Mouse (Mus musculus): ENCODE results near the gene Hist1h2ae. TPM values are rescaled to one million over a fixed set of nuclear protein-coding genes. Genes with fewer than 3 reads are reported as not detected.
"Not testable (repeated sequence)": the region's sequence is repeated elsewhere in the genome, so short reads cannot be mapped to it uniquely, and the experiment has no call there.

Hist1h2ae gene
- polyA plus RNA-seq, 1 experiment from 2014 or later = 53.3 TPM

- peak overlapping the region; percentile 72 for H3K4me2 ChIP-seq (replicated peaks)
- under 1% methylated on average over 15 of the region's 15 CpGs for WGBS
- no peaks in the 10 kb centered on the region for H3K9me3 ChIP-seq (replicated peaks)
- peak overlapping the region; percentile 26; the same call in 1 of the 2 replicates for H3K9ac ChIP-seq
- H3K36me3 ChIP-seq = no peaks in the 10 kb centered on the region
- H3K4me3 ChIP-seq (replicated peaks) = peak overlapping the region; percentile 61
- H3K4me1 ChIP-seq = peaks cover 29% of the 10 kb centered on the region
- peak overlapping the region; percentile 92 for H3K27ac ChIP-seq (replicated peaks)
- ATAC-seq (ENCODE audit: insufficient number of reproducible peaks, low FRiP score, low TSS enrichment, low read depth) = no peak
- no peaks in the 10 kb centered on the region for H3K27me3 ChIP-seq
Measured at GRCm38 (mm10) chr13:23534368-23535131, 36.5 kb downstream of the Hist1h2ae start.

GRCm38 (mm10) chr13:23533560-23534367 lies 37.3 kb downstream of the Hist1h2ae start, which contains the start of gene Hist1h2af:
Gene Hist1h2af, plus strand, starts transcription at chr13:23533906.
- WGBS = under 1% methylated on average over 28 of the region's 53 CpGs
- peak; percentile 52 for ATAC-seq (ENCODE audit: insufficient number of reproducible peaks, low FRiP score, low TSS enrichment, low read depth)

GRCm38 (mm10) chr13:23532262-23533075 lies 38.6 kb downstream of the Hist1h2ae start:
- 16% methylated on average over 9 of the region's 9 CpGs for WGBS

More at GRCm38 (mm10) chr13:23533560-23534367, 37.3 kb downstream of the Hist1h2ae start, which contains the start of gene Hist1h2af:
- H3K27me3 ChIP-seq; H3K9me3 ChIP-seq (replicated peaks); H3K36me3 ChIP-seq: not testable (repeated sequence)
- Histone ChIP-seq H3K4me2 (replicated peaks) (peak within 1 kb of the TSS; percentile 72), H3K4me1 (peaks cover 34% of the 10 kb centered on the region), H3K27ac (replicated peaks) (peak within 1 kb of the TSS; percentile 99), H3K4me3 (replicated peaks) (peak within 1 kb of the TSS; percentile 61), H3K9ac (peak within 1 kb of the TSS; percentile 26; the same call in 1 of the 2 replicates)

GRCm38 (mm10) chr13:23530901-23531875 lies 39.8 kb downstream of the Hist1h2ae start, which contains the start of gene Hist1h4h:
Gene Hist1h4h, plus strand, starts transcription at chr13:23531050.
- Histone ChIP-seq H3K4me1 (peaks cover 30% of the 10 kb centered on the region), H3K36me3 (no peaks in the 10 kb centered on the region), H3K4me2 (replicated peaks) (peak within 1 kb of the TSS; percentile 72), H3K4me3 (replicated peaks) (peak within 1 kb of the TSS; percentile 61), H3K27ac (replicated peaks) (peak within 1 kb of the TSS; percentile 99), H3K9me3 (replicated peaks) (no peaks in the 10 kb centered on the region), H3K9ac (peak within 1 kb of the TSS; percentile 71), H3K27me3 (no peaks in the 10 kb centered on the region)
- under 1% methylated on average over 58 of the region's 70 CpGs for WGBS
- peak; percentile 87 for ATAC-seq (ENCODE audit: insufficient number of reproducible peaks, low FRiP score, low TSS enrichment, low read depth)

More at GRCm38 (mm10) chr13:23532262-23533075, 38.6 kb downstream of the Hist1h2ae start:
- no peak for ATAC-seq (ENCODE audit: insufficient number of reproducible peaks, low FRiP score, low TSS enrichment, low read depth)
- H3K4me3 ChIP-seq (replicated peaks) = peak overlapping the region; percentile 61
- H3K4me1 ChIP-seq = peaks cover 35% of the 10 kb centered on the region
- H3K4me2 ChIP-seq (replicated peaks) = peak overlapping the region; percentile 72
- no peaks in the 10 kb centered on the region for H3K36me3 ChIP-seq
- H3K27me3 ChIP-seq = no peaks in the 10 kb centered on the region
- H3K9me3 ChIP-seq (replicated peaks) = no peaks in the 10 kb centered on the region
- peak overlapping the region; percentile 99 for H3K27ac ChIP-seq (replicated peaks)
- 0 out of 2 replicates have a peak overlapping the region, but pooled peaks have one; percentile 18 for H3K9ac ChIP-seq

- no peaks in the 10 kb centered on the region for H3K36me3 ChIP-seq
- H3K4me2 ChIP-seq (replicated peaks) = peak overlapping the region; percentile 72
- H3K4me1 ChIP-seq = peaks cover 34% of the 10 kb centered on the region
- peak overlapping the region; percentile 71 for H3K9ac ChIP-seq
- peak overlapping the region; percentile 61 for H3K4me3 ChIP-seq (replicated peaks)
- H3K9me3 ChIP-seq (replicated peaks) = no peaks in the 10 kb centered on the region
- H3K27ac ChIP-seq (replicated peaks) = peak overlapping the region; percentile 99
- no peak for ATAC-seq (ENCODE audit: insufficient number of reproducible peaks, low FRiP score, low TSS enrichment, low read depth)
- under 1% methylated on average over 20 of the region's 20 CpGs for WGBS
- no peaks in the 10 kb centered on the region for H3K27me3 ChIP-seq
Measured at GRCm38 (mm10) chr13:23530181-23530900, 40.7 kb downstream of the Hist1h2ae start.

GRCm38 (mm10) chr13:23529480-23530165 lies 41.4 kb downstream of the Hist1h2ae start:
- H3K9me3 ChIP-seq (replicated peaks) = no peaks in the 10 kb centered on the region
- H3K4me2 ChIP-seq (replicated peaks) = peak overlapping the region; percentile 72
- peak overlapping the region; percentile 61 for H3K4me3 ChIP-seq (replicated peaks)
- H3K36me3 ChIP-seq = no peaks in the 10 kb centered on the region
- peak overlapping the region; percentile 99 for H3K27ac ChIP-seq (replicated peaks)
- H3K9ac ChIP-seq = peak overlapping the region; percentile 71; the same call in 1 of the 2 replicates
- H3K4me1 ChIP-seq = peaks cover 30% of the 10 kb centered on the region
- 27% methylated on average over 2 of the region's 2 CpGs for WGBS
- ATAC-seq (ENCODE audit: insufficient number of reproducible peaks, low FRiP score, low TSS enrichment, low read depth) = no peak
- no peaks in the 10 kb centered on the region for H3K27me3 ChIP-seq

GRCm38 (mm10) chr13:23529005-23529404 lies 42.0 kb downstream of the Hist1h2ae start:
- H3K9me3 ChIP-seq (replicated peaks) = no peaks in the 10 kb centered on the region
- H3K27me3 ChIP-seq = no peaks in the 10 kb centered on the region
- H3K4me3 ChIP-seq (replicated peaks) = no peak overlapping the region
- WGBS = 81% methylated on average over 5 of the region's 5 CpGs
- no peak overlapping the region for H3K4me2 ChIP-seq (replicated peaks)
- H3K36me3 ChIP-seq = no peaks in the 10 kb centered on the region
- ATAC-seq (ENCODE audit: insufficient number of reproducible peaks, low FRiP score, low TSS enrichment, low read depth) = no peak
- no peak overlapping the region for H3K9ac ChIP-seq
- no peak overlapping the region for H3K27ac ChIP-seq (replicated peaks)
- H3K4me1 ChIP-seq = peaks cover 26% of the 10 kb centered on the region

- peak overlapping the region; percentile 44 for H3K9ac ChIP-seq
Measured at GRCm38 (mm10) chr13:23526312-23526711, 44.7 kb downstream of the Hist1h2ae start.

GRCm38 (mm10) chr13:23525901-23526300 lies 45.1 kb downstream of the Hist1h2ae start:
- Histone ChIP-seq H3K27me3 (no peaks in the 10 kb centered on the region), H3K9me3 (replicated peaks) (no peaks in the 10 kb centered on the region), H3K36me3 (no peaks in the 10 kb centered on the region), H3K27ac (replicated peaks) (no peak overlapping the region), H3K4me1 (peaks cover 11% of the 10 kb centered on the region), H3K4me2 (replicated peaks) (peak overlapping the region; percentile 51), H3K4me3 (replicated peaks) (peak overlapping the region; percentile 51), H3K9ac (no peak overlapping the region)
- WGBS = 2% methylated on average over 10 of the region's 10 CpGs
- ATAC-seq (ENCODE audit: insufficient number of reproducible peaks, low FRiP score, low TSS enrichment, low read depth) = no peak

More at GRCm38 (mm10) chr13:23526312-23526711, 44.7 kb downstream of the Hist1h2ae start:
- under 1% methylated on average over 17 of the region's 17 CpGs for WGBS
- peak; percentile 54; the same call in 1 of the 2 replicates for ATAC-seq (ENCODE audit: insufficient number of reproducible peaks, low FRiP score, low TSS enrichment, low read depth)
- no peaks in the 10 kb centered on the region for H3K36me3 ChIP-seq
- no peaks in the 10 kb centered on the region for H3K9me3 ChIP-seq (replicated peaks)
- no peaks in the 10 kb centered on the region for H3K27me3 ChIP-seq
- H3K27ac ChIP-seq (replicated peaks) = peak overlapping the region; percentile 74
- H3K4me1 ChIP-seq = peaks cover 11% of the 10 kb centered on the region
- H3K4me3 ChIP-seq (replicated peaks) = peak overlapping the region; percentile 51
- peak overlapping the region; percentile 51 for H3K4me2 ChIP-seq (replicated peaks)

Measured in embryonic facial prominence, embryonic 15.5 days (tissue).